20 mouse cellular contexts compared by ENCODE assay signal in genomic region chr6:67301230-67301629, GRCm38 (mm10).
A peak's percentile ranks its signal among the peaks of the same experiment; 100 is the strongest.
DNase-seq lines count a peak whose midpoint lies in the region; ATAC-seq and TF ChIP-seq lines count a peak whose summit lies in the region.
"Had no signal": no experiment of that assay in that cellular context is flagged by ENCODE, and none has a peak within 500 bp of the region (broad histone marks: within the 10 kb centered on the region; RNA-seq: fewer than 3 reads in every experiment).

No protein-coding gene starts in this region.

- intact Hi-C loops in heart, postnatal 25 days (cut with DNase I) = no loop called here
- intact Hi-C loops in left cerebral cortex, adult 2 months (cut with DNase I) = no loop called here
- intact Hi-C loops in left cerebral cortex, postnatal 4 days (cut with DNase I) = no loop called here

- H3K4me2 ChIP-seq in intestine, embryonic 15.5 days (replicated peaks) = no peak overlapping the region
- no peak overlapping the region for H3K4me2 ChIP-seq in stomach, embryonic 15.5 days
- H3K4me2 ChIP-seq: embryonic facial prominence, embryonic 13.5 days; hindbrain, embryonic 15.5 days; limb, embryonic 13.5 days; midbrain, embryonic 13.5 days had no signal

- TF ChIP-seq CTCF in left cerebral cortex, adult 2 months (IDR thresholded peaks at IDR 0.05) = no peak

- H3K4me1 ChIP-seq in intestine, embryonic 15.5 days (replicated peaks) = peaks cover 10% of the 10 kb centered on the region
- H3K4me1 ChIP-seq in stomach, embryonic 15.5 days = no peaks in the 10 kb centered on the region; the same call in 1 of the 2 replicates
- H3K4me1 ChIP-seq: embryonic facial prominence, embryonic 13.5 days; hindbrain, embryonic 15.5 days had no signal

- H3K36me3 ChIP-seq in intestine, embryonic 15.5 days = no peaks in the 10 kb centered on the region
- H3K36me3 ChIP-seq in stomach, embryonic 15.5 days = no peaks in the 10 kb centered on the region
- H3K36me3 ChIP-seq: embryonic facial prominence, embryonic 13.5 days; hindbrain, embryonic 15.5 days; limb, embryonic 13.5 days; midbrain, embryonic 13.5 days had no signal

- WGBS in intestine, embryonic 15.5 days = 79% methylated on average over 3 of the region's 3 CpGs
- 91% methylated on average over 3 of the region's 3 CpGs for WGBS in stomach, embryonic 15.5 days

- peak; percentile 83 for DNase-seq in heart, adult 11 months
- DNase-seq in heart, postnatal 25 days (ENCODE audit: low spot score) = no peak
- no peak for DNase-seq in left cerebral cortex, adult 2 months (ENCODE audit: extremely low spot score in 1 of 2, low spot score in 2 of 2)
- no peak for DNase-seq in left cerebral cortex, postnatal 4 days
- DNase-seq in right cerebral cortex, postnatal 36 days (ENCODE audit: low spot score in 2 of 2) = no peak
- no peak for DNase-seq in ovary, adult 18-20 months (ENCODE audit: low spot score)
- DNase-seq: adrenal gland, postnatal 36 days; B cell, adult 2 months; cerebellum, adult 8-10 months; gastrocnemius, postnatal 14 days; right cerebral cortex, postnatal 14 days; thymus, postnatal 36 days had no signal

- H3K27ac ChIP-seq in left cerebral cortex, adult 2 months = peak overlapping the region; percentile 81
- H3K27ac ChIP-seq in intestine, embryonic 15.5 days = peak overlapping the region; percentile 71
- 0 out of 2 replicates have a peak overlapping the region, but pooled peaks have one; percentile 0 for H3K27ac ChIP-seq in stomach, embryonic 15.5 days
- H3K27ac ChIP-seq: hindbrain, embryonic 15.5 days; limb, embryonic 13.5 days; liver, embryonic 14.5 days; midbrain, embryonic 13.5 days had no signal

- no peak overlapping the region for H3K4me3 ChIP-seq in left cerebral cortex, adult 2 months
- no peak overlapping the region for H3K4me3 ChIP-seq in intestine, embryonic 15.5 days (replicated peaks)
- H3K4me3 ChIP-seq in stomach, embryonic 15.5 days (replicated peaks) = no peak overlapping the region
- H3K4me3 ChIP-seq: embryonic facial prominence, embryonic 13.5 days; hindbrain, embryonic 15.5 days; limb, embryonic 13.5 days; midbrain, embryonic 13.5 days; myocyte had no signal

- no peak overlapping the region for H3K9ac ChIP-seq in intestine, embryonic 15.5 days
- H3K9ac ChIP-seq in stomach, embryonic 15.5 days = no peak overlapping the region
- H3K9ac ChIP-seq: embryonic facial prominence, embryonic 13.5 days; hindbrain, embryonic 15.5 days; limb, embryonic 13.5 days; liver, embryonic 14.5 days; midbrain, embryonic 13.5 days had no signal

- no peaks in the 10 kb centered on the region for H3K9me3 ChIP-seq in intestine, embryonic 15.5 days
- no peaks in the 10 kb centered on the region for H3K9me3 ChIP-seq in stomach, embryonic 15.5 days
- H3K9me3 ChIP-seq: embryonic facial prominence, embryonic 13.5 days; hindbrain, embryonic 15.5 days; limb, embryonic 13.5 days; midbrain, embryonic 13.5 days had no signal

- H3K27me3 ChIP-seq in intestine, embryonic 15.5 days (replicated peaks) = no peaks in the 10 kb centered on the region
- H3K27me3 ChIP-seq in stomach, embryonic 15.5 days (replicated peaks) = no peaks in the 10 kb centered on the region
- H3K27me3 ChIP-seq: embryonic facial prominence, embryonic 13.5 days; hindbrain, embryonic 15.5 days; limb, embryonic 13.5 days; midbrain, embryonic 13.5 days had no signal

- peak; percentile 21 for ATAC-seq in intestine, embryonic 15.5 days
- 0 out of 2 replicates have a peak, but pooled peaks have one; percentile 28 for ATAC-seq in stomach, embryonic 15.5 days (ENCODE audit: insufficient read depth, low FRiP score, low read depth)
- ATAC-seq: midbrain, embryonic 13.5 days had no signal

Comparison
In these comparisons a context has a peak if more than half of its experiments do, and no peak if none do; other contexts are left out.
1. H3K27ac ChIP-seq: peak in every context shown above with its lines; median percentile 81 in left cerebral cortex, adult 2 months; 71 in intestine, embryonic 15.5 days; 0 in stomach, embryonic 15.5 days.